Mouse (Mus musculus) cerebellum, adult 11 months (tissue): Measurements from ENCODE around the gene Mcam.
"Not testable (repeated sequence)": the region's sequence is repeated elsewhere in the genome, so short reads cannot be mapped to it uniquely, and the experiment has no call there.

ENCODE experiments used
- DNase-seq: peaks from one replicate; pipeline ENCODE4 v3.0.0; 2022

Gene Mcam

DNA sequence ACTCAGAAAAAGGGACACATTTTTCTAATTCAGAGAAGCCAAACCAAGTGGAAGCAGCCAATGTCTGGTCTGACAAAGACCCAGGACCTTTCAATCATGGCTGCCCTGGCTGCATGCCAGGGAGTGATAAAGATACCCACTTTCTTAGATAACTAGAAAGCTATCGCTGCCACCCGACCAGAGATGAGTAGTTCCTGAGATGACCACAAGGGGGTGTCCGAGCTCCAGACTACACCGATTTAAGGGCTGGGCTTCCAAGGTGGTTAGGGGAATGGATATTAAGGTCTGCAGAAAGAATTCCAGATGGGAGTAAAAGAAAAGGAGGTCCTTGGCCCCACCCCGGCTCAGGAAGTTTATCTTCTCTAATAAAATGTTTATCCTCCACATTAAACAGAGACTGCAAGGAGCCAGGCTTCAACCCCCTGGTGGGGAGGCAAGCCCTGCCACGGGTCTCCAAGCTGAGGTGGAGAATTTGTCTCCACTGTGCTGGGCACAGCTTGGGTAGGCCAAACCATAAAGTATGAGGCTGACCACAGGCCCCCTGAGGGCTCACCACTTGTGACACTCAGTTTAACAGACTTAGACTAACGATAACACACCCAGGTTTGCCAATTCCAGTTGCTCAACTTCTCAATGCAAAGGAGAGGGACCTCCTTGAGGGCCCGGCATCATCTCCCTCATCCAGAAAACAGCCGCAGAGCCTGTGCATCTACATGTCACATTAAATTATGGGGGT is 24.7 kb upstream of the Mcam start:
- DNase-seq = peak; percentile 80

DNA sequence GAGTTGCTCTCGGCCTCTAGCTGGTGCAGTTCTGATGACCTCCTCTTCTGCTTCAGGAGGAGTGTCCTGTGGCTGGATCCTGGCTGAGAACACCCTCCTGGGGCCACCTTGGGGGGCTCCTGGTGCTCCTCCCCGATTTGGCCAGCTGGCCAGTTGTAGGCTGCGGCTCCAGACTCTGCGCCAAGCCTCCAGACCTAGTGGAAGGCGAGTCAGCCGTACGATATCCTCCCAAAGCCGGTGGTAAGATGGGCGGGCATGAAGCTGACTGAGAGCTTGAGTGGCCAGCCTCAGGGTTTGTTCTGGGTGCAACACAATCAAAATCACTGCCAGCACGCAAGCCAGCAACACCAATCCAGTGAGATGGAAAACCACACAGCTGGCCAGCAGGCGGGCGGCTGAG is 22.4 kb upstream of the Mcam start:
- not testable (repeated sequence) for DNase-seq

GRCm38 (mm10) chr9:44113105-44113789 is 21.0 kb upstream of the Mcam start, which contains the start of the genes Gm49380 and Rnf26:
Gene Gm49380, minus strand, starts transcription at chr9:44113500.
Gene Rnf26, minus strand, starts transcription at chr9:44113517.
- peak; percentile 95 for DNase-seq

DNA sequence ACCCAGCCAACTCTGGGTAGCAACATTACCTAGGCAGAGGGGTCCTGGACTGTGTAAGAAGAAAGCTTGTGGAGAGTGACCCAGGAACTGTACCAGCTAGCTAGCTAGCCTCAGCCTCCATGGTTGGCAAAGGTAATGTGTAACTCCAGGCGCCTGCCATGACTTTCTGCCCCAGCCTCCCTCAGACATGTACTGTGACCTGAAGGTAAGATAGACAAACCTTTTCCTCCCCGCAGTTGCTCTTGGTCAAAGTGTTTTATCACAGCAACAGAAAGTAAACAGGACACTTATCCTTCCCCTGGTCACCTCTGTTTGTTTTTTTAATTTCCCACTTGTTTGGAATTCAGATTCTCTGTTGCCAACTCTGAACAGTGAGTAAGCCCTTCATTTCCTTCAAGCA is 19.8 kb upstream of the Mcam start:
- no peak for DNase-seq

DNA sequence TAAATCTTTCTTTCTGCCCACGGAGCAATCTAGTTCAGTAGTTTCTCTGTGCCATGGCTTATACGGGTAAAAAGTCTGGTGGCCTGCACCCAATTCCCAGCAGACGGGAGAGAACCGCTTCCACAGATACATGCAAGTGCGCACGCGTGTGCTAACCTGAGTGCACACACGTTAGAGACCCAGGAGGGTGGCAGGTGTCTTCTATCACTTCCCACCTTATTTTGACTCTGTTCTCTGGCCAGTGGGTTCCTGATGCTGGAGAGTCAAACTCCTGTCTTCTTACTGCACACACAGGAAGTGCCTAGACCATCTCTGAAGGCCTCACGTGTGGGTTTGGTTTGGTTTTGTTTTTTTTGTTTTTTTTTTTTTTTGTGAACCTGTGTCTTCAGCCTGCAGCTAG is 18.7 kb upstream of the Mcam start:
- no peak for DNase-seq

DNA sequence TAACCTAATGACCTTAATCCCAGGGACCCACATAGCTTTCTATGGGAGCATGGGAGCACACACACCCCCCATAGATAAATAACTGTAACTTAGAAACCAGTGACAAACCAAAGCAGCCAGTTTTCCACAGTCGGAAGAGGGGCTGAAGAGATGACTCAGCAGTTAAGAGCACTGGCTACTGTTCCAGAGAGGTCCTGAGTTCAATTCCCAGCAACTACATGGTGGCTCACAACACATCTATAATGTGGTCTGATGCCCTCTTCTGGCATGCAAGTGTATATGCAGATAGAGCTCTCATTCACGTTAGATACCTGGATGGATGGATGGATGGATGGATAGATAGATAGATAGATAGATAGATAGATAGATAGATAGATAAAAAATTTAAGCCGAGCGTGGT is 18.1 kb upstream of the Mcam start:
- no peak for DNase-seq

DNA sequence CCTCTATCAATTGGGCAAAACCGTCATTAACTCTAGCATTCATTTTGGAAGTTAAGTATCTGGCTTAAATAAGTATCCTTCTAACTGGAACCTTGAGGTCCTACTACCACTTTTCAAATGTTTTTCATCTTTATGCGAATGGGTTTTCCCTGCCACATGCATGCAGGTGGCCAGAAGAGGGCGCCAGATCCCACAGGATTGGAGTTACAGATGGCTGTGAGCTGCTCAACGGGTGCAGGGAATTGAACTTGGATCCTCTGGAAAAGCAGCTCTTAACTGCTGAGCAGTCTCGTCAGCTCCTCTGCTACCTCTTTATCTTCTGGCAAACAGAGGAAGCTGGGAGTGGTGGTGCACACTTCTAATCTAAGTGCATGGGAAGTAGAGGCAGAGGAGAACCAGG is 15.3 kb upstream of the Mcam start:
- no peak for DNase-seq

DNA sequence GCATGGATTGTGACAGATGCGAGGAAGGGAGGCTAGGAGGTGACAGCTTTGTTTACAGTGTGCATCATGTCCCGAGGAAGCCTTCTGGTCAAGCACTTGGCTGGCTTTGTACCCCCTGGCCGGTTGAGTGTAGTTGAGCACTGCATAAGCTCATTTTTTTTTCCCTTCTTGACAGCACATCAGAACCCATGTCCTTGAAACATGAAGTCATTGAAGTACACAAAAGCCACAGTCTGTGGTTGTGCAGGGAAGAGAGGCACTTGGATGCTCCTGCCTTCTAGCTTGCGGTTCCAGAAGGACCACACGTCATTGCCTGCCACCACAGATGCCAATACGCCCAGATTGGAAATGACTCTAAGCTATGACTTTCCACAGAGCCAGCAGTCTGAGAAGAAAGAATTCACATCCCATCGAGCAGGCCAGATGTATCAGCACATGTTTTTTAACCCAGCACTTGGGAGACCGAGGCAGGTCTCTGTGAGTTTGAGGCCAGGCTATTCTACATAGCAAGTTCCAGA is 14.3 kb upstream of the Mcam start:
- no peak for DNase-seq

DNA sequence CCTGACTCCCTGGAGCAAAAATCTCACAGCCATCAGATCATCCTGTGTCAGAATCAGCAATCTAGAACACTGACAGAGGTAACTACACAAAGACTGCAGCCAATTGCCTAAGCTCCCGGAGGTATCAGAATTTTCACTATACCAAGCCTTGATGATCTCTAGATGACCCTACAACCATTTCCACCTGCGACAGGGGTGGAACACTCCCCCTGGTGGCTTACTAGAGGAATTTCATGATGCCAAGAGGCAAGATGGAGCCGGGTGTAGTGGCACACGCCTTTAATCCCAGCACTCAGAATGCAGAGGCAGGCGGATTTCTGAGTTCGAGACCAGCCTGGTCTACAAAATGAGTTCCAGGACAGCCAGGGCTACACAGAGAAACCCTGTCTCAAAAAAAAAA is 10.0 kb upstream of the Mcam start:
- DNase-seq = no peak

DNA sequence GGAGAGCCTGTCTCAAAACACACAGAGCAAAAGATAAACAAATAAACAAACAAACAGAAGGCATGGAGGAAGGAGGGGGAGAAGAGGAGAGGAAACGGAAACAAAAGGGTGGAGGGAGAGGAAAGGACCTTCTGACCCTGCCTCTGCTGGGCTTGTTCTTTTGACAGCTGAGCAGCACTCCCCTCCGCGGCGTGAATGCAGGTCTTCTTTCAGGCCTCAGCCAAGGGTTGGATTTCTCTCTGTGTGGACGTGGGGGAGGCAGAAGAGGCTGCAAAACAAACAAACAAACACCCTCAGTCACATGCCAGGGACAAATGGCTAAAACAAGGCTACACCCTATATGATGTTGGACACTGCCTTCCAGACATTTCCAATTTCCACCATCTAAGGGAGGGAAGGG is 9.2 kb upstream of the Mcam start:
- DNase-seq = no peak

DNA sequence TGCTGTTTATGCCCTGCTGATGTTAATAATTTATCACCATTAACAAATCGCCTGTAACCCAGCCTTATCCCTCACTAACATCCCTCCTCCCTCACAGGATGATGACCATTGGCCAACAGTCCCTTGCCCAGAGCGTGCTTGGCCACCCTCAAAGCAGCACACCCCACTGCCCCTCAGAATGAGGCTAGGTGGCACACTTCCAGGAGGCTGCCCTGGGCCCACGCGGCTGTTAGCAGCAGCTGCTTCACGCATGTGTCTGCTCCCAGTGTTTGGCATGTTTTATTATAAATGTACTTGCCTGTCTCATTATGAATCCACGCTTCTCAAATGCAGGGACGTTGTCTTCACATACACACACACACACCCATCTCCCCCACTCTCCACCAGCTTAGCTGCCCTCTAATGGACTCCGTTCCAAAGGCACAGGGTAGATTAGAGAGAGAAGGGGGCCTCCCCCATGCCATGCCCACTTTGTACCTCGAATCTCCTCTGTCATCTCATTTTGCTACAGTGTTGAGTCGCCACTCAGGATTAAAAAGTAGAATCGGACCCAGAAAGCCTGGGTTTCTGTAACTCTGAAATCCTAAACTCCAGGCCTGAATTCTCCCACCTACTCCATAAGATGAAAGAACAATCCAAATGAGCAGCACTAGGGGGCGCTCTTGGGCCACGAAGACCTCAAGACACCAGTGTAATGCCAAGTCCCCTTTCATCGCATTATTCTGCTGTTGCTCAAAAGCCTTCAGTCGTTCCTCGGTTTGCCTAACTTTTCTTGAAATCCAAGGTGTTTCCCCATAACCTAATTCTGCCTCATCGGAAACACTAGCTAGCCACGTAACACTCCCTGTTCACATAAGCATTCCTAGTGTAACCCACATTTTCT is 8.5 kb upstream of the Mcam start:
- peak; percentile 86 for DNase-seq

DNA sequence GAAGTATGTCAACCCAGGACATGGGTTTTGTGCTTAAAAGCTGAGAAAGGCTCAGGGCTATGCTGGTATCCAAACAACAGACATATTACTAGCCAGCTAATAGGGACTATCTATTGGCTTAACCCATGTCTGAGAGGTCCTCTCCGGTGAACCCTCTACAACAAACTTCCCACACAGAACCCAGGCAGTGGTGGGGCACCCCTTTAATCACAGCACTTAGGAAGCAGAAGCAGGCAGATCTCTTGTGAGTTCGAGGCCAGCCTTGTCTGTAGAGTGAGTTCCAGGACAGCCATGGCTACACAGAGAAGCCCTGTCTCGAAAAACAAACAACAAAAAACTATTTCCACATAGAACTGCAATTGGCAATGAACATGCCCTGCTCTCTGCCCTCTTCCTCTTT is 7.5 kb upstream of the Mcam start:
- no peak for DNase-seq

DNA sequence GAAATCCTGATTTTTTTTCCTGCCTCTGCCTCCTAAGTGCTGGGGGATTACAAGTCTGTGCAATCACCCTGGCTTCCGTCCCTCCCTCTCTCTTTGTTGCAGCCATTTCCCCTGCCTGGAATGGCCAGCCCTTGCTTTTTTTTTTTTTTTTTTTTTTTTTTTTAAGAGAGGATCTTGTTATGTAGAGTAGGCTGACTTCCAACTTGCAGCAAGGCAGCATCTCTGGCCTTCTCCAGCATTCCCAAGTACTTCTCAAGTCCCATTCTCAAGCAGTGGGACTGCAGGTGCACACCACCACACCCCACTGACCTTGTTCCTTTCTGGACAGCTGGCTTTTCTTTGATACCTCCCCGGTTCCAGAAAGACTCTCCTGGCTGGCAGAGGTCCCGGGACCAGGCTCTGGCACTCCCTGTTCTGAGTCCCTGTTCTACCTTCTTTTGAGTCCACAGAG is 6.9 kb upstream of the Mcam start:
- no peak for DNase-seq

DNA sequence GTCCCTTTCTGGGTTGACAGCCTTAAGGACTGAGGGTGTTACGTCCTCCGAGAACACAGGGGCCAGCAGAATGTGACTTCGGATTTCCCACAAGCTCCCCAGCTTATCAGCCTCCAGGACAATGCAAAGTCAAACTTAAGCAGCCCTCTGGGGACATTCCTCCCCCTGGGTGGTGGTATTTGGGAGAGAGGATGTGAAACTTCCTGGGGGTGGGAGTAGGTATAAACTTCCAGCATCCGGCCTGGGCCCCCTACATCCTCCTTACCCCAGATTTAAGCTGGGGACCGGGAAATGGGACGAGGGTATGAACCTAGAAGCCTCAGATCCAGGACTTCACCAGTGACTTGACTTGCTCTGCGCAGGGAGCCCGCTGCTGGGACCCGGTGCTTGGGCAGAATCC is 4.6 kb upstream of the Mcam start:
- no peak for DNase-seq

DNA sequence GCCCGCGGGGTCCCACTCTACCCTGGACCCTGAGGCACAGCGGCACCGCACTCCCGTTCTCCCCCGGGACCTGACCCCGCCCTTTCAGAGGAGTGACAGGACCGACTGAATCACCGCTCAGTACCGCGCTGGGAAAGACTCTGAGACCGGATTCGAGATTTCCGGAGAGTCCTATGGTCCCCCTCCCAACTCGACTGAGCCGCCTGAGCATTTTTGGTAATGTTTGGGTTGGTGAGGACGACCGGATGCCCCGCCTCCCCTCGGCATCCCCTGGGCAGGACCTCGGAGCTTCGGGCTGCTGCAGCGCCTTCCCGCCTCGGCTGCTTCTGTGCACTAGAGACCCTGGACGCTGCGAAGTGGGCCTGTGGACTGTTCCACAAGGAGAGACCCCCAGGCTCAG is 4.2 kb upstream of the Mcam start:
- DNase-seq = no peak

DNA sequence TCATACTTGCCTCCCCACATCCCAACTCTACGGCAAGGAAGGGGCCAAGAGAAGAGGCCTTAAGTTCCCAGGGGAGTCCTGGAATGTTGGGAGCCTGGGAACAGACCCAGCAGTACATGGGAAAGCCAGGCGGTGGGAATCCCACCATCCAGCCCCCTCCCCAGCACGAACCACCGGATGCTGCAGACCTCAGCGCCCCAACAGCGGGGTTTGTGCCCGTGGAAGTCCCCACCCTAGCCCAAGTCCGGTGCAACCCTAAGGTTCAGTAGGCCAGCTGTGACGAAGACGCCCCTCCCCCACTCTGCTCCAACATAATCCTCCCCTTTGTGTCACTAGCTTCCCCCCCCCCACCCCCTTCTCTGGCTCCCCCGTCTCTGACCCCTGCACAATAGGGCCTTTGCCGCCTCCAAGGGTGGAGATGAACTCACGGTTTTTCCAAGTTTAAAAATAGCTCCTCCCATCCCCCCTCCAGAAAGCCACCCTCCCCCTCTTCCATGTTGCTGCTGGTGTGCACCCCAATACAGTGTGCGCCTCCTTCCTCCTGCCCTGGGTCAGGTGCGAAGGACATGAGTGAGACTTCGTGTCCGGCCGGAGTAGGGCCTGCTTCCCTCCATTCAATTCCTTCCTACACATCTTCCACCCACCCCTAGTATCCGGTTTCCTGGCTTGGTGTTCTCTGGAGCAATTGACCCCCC is 3.5 kb upstream of the Mcam start:
- no peak for DNase-seq

DNA sequence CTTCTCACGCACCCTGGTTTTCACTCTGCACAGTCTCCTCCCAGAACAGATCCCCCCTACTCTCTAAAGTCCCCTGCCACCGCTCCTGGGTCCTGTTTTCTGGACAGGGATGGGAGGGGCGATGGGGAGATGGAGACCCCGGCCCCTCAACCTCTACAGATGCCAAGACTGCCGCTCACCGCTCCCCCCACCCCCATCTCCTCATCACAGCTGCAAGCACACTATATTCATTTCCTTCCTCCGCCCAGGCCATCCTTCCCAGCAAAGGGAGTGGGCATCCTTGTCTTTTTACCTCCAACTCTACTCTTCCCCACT is 3.0 kb upstream of the Mcam start:
- DNase-seq = no peak

DNA sequence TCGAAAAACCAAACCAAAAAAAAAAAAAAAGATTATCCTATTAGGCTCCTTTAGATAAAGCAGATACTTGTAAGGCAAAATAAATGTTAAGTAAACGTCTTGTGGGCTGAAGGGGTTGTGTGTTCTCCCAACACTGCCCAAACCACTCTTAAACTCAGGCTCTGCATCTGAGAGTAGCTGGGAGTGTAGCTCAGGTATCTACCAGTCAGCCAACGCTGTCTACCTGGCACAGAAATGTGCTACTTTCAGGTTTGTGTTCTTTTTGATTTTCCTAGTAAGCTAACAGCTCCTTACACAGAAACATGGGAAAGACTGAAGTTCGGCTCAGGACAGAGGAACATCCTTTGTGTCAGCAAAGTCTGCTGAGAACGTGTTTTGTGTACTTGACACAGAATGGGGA is 2.1 kb upstream of the Mcam start:
- no peak for DNase-seq

DNA sequence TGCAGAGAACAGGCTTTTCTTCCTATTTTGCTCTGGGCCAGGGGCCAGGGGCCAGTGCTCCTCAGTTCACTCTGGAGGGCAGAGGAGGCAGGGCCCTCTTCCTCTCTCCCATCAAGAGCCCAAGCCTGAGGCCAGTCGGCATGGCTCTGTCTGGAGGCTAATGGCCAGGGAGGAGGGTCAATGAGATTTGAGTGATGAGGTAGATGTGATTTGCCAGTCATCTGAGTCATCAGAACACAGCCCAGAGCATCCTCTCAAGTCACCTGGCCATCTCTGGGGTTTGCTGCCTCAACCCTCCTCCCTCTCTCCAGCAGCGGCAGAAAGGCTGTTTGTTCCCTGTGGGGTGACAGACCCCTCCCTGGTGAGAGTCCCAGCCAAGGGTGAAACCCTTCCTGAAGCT is 982 bp upstream of the Mcam start:
- DNase-seq = no peak

- peak; percentile 75 for DNase-seq
Observed at GRCm38 (mm10) chr9:44134851-44135730, 822 bp downstream of the Mcam start.

- no peak for DNase-seq
Observed at GRCm38 (mm10) chr9:44135731-44136411, 1.6 kb downstream of the Mcam start.
